Mouse (Mus musculus) heart, adult 18-20 months (tissue): ENCODE measurements at regions not wholly inside any gene's neighbourhood (a gene's known extent, or its start where the extent isn't known, plus 50 kb on each side); places are given as distances from the start of the nearest gene placed in this dataset.
A peak's percentile ranks its signal among the peaks of the same experiment; 100 is the strongest.

Experiments used
- DNase-seq, 2 experiments: peaks; one replicate each; pipeline ENCODE4 v3.0.0; 2021 to 2022; ENCODE audit warnings: mixed read lengths in 1 of 2

GRCm38 (mm10) chr1:77754326-77754725 lies 239.4 kb upstream of the Epha4 start:
- peak; percentile 4 to 52 for DNase-seq

- no peak for DNase-seq
Observed at GRCm38 (mm10) chr1:77748483-77749465, 233.9 kb upstream of the Epha4 start.

DNA sequence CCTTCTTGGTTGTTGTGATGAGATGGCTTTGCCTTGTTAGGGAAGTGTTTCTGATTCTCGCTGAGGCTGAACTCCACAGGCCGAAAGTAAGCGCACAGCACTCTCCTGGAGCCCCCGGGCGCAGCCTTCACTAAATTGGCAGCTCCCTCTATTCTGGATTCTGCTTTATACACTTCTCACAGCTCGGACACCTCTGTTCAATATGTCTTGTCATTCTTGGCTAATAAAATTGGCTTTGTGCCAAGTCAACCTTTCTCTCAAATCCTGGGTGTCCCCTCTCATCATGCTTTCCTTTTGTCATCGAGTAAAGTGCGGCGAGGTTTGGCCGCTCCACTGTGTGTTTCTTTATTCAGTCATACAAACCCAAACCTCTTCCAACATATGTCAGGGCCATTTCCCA lies 217.2 kb upstream of the Epha4 start:
- no peak for DNase-seq

GRCm38 (mm10) chr1:77727561-77727960 lies 212.7 kb upstream of the Epha4 start:
- DNase-seq, result no peak

GRCm38 (mm10) chr1:77723246-77723645 lies 208.4 kb upstream of the Epha4 start:
- no peak for DNase-seq

DNA sequence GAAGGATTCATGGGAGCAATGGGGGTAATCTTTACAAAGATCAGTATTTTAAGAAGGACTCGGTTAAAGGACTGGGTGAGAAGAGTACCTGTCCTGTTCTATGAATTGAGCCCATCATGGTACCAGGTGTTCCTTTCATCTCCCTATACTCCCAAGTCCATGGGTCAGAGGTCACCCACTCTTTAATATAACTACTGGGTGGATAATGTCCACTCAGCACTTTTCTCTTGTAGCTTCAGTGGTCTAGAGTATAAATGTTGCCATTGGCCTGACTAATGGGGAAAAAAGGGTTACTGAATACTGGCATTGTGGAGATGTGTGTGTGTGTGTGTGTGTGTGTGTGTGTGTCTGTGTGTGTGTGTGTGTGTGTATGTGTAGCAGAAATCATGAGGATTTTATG lies 206.0 kb upstream of the Epha4 start:
- DNase-seq, result no peak

DNA sequence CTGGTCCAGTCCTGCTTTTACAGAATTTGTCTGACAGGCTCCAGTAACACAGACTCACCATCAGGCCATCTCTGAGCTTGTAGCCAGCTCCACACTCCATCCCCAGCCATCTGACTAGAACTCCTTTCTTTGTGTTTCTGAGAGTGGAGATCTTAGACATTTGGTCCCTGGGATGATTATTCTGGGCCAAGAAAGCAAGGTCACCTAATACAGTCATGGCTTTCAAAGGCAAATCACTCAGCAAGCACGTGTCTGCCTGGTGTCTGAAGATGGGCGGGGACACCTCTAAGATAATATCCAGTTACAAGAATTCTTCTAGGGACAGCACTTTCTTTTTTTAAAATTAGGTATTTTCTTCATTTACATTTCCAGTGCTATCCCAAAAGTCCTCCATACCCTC lies 198.1 kb upstream of the Epha4 start:
- no peak for DNase-seq

DNA sequence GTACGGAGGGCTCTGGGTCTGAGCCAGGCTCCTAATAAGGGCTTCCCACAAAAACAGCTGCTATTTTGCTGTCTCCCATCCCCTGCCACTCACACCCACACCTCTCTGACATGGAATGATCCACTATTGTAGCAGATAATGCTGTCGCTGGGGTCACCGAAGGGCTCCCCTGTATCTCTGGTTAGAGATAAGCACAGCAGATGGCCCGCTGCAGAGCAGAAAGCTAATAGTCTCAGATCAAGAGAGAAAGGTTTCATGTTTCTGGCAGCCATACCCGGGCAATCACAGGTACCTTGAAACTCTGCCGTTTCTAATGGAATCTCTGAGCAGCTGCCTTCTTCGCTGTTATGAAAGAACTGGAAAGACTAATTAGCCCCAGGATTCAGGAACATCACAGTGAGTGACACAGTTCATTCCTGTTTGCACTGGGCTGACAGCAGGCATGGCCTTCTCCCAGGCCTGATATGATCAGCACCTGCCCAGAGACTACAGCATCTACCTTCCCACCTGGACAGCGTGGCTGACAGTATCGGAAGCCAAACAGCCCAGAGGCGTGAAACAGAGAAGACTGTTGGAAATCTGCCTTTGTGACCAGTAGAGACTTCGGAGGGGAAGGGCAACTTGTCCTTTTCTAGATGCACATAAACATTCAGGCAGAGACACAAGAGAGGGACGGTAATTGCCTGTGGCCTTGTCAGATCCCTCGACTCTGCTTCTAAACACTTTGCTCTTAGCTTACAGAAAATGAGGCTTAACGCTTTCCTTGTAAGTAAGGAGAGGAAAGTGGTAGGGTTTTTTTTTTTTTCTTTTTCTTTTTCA lies 193.5 kb upstream of the Epha4 start:
- DNase-seq, result no peak

DNA sequence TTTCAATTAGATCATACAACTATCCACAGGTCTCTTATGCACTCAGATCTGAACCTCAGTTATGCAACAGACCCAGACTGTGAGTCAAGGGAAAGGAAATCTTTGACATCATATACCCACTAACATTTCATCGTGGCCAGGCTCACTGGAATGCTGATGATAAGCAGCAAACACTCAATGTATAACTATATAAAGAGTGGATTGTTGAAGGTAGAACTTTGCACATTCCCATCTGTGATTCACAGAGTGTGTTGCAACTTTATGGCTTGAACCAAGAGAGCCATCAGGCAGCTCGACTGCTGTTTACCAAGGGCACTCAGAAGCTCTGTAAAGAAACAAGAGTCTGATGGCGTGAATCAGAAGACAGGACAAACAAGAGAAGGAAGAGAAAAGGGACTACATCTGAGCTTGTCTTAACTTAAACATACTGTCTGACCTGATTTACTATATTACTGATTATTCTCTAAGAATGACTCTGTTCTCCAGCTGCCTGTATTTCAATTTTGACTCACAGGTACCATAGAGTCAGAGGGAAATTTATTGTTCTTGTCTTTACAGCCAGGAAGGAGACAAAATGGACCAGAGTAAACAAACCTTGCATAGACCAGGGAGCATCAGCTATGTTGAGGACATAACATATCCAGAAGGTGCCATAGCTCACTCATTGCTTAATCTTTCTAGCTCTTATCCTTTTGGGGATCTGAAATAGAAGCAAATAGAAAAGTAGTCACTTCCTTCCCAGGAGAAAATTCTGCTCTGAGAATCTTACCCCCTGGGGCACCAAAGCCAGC lies 180.5 kb upstream of the Epha4 start:
- DNase-seq, result no peak

- DNase-seq, result no peak
Observed at GRCm38 (mm10) chr1:77663345-77663744, 148.5 kb upstream of the Epha4 start.

- DNase-seq, result no peak
Observed at GRCm38 (mm10) chr1:77660436-77660835, 145.5 kb upstream of the Epha4 start.

DNA sequence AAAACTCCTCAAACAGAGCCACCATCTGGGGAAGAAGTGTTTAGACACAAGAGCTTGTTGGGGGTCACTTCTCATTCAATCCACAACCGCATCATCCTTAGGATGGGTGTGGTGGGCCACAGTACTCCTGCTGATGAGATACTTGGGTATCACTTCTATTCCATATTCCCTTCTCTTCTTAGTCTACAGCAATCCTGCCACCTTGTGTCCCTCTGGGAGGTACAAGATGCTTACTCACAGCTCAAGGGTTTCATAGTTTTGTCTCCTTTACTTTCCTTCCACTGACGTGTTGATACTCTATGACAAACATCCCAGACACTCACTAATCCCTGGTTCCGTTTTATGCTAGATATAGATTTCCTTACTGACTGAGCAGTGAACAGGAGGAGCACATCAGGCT lies 122.1 kb upstream of the Epha4 start:
- DNase-seq, result no peak

- DNase-seq, result no peak
Observed at GRCm38 (mm10) chr1:77629496-77630281, 114.8 kb upstream of the Epha4 start.

GRCm38 (mm10) chr1:77628861-77629260 lies 114.0 kb upstream of the Epha4 start:
- no peak for DNase-seq

DNA sequence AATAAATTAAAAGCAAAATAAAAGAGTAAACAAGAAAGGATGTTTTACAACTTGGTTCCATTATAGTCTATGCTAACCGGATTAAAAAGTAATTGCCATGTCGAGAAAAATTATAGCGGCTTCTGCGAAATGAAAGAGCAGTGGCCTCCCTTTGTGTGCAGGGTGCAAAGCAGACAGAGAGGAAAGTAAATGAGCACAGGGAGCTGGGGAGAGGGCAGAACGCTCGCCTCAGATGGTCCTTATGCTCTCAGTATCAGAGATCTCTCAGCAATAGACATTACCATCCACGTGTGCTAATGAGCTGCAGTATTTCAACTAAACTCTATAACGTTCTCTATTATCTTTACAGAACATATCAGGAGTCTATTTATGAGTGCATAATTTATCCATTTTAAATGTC lies 102.6 kb upstream of the Epha4 start:
- no peak for DNase-seq

- DNase-seq, result no peak
Observed at GRCm38 (mm10) chr1:77600509-77600908, 85.6 kb upstream of the Epha4 start.

- DNase-seq, result no peak
Observed at GRCm38 (mm10) chr1:77592649-77593048, 77.8 kb upstream of the Epha4 start.

DNA sequence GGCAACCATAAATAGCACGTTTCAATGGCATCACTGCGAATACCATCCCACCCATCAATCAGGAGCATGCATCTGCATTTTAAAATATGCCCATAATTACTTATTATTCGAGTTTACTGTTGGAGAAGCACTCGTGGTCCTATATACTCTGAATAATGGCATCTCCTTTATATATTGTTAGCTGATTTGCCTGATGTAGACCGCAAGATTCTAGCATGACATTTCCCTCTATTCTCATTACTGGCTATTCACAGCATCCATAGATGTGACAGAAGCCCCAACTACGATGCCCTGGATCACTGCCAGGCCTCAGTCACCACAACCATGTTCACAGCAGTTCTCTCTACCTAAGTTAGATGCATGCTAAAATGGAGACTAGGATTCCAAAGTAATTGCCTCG lies 77.4 kb upstream of the Epha4 start:
- DNase-seq, result no peak

- DNase-seq, result no peak
Observed at GRCm38 (mm10) chr1:77589423-77589822, 74.5 kb upstream of the Epha4 start.

DNA sequence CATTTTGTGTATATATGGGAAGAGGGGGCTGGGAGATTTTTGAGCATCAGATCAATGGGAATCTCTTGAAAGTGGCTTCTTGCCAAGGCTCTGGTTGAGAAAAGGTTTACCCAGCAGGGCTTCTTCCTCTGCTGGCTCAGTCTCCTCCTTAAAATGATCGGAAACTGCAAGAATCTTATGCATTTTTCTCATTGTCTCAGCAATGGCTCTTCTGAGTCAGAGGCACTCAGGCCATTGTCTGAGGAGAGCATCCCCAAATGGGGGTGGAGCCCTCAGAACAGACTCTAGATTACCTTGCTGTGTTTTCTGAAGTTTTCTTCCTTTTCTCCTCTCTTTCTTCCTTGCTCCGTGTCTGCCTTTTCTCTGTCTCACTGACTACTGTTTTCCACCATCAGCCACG lies 70.6 kb upstream of the Epha4 start:
- DNase-seq, result no peak

GRCm38 (mm10) chr1:77568081-77568480 lies 53.2 kb upstream of the Epha4 start:
- no peak for DNase-seq

- DNase-seq, result no peak
Observed at GRCm38 (mm10) chr1:77567657-77568056, 52.8 kb upstream of the Epha4 start.
